Mouse (Mus musculus): ENCODE results near the gene Vwc2.

Vwc2 gene

GRCm38 (mm10) chr11:11239346-11239745, 125.3 kb downstream of the Vwc2 start:
- no peak for ATAC-seq (ENCODE audit: insufficient number of reproducible peaks, low FRiP score, low TSS enrichment)

DNA sequence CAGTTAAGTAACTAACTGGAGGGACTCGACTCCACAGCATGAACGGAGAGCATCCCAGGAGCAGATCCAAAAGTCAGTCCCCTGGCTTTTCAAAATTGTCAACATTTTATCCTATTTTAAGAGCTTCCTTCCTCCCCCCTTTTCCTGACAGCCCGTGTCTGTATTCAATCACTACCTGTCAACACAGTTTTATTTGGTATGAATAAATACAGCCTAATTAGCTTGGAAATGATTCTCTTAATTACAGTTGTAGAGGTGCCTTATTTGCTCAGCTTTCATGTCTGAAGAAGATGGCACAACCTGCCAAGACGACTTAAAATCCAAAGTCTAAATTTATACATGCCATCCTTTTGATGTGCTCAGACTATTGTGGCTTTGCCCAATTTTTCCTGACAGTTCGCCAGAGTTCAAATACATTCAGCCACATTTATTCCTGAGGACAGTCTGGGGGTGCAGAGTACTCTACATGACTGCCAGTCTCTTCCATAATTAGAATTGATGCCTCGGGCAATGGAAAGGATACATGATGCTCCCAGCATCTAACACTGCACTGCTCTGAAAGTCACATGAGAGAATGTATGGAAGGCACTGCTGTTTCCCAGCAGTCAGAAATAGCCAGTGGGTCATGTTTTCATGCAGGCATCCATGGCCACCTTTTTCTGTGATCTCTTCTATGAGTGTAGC, 128.8 kb downstream of the Vwc2 start:
- ATAC-seq (ENCODE audit: insufficient number of reproducible peaks, low FRiP score, low TSS enrichment): no peak

DNA sequence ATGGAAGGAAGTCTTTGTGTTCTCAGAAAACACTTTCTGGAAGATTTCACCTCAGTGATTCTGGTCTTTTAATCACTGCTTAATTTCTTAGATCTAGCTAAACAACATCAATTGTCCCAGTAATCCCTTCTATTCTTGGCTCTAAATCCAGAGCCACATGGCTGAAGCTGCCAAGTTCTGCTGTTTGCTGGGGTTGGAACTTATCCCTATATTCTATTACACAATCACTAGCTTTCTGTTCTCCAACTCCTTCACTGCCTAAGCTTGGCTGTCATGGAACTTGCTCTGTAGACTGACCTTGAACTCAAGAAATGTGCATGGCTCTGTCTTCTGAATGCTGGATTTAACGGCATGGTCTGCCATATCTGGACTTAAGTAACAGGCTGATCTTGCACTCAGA, 143.3 kb downstream of the Vwc2 start:
- no peak for ATAC-seq (ENCODE audit: insufficient number of reproducible peaks, low FRiP score, low TSS enrichment)

GRCm38 (mm10) chr11:11280128-11280527, 166.1 kb downstream of the Vwc2 start:
- ATAC-seq (ENCODE audit: insufficient number of reproducible peaks, low FRiP score, low TSS enrichment): no peak

DNA sequence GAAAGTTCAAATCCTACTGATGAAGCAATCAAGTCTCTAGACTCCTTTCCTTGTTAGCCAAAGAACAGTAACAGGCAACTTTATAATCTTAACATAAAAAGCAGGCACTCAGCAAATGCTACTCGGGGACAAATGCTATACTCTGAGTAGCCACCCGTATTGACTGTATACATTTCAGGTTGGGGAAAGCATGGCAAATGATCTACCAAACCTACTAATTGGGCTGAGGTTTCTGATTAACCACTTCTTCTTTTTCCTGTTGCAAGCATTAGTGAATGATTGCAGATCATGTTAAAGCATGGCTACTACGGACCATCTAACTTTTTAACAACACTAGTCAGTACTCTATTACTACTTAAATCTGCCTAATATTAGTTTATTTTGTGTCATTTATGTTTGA, 169.5 kb downstream of the Vwc2 start:
- ATAC-seq (ENCODE audit: insufficient number of reproducible peaks, low FRiP score, low TSS enrichment): no peak
